Mouse (Mus musculus): ENCODE results near the gene Fxyd4. TPM values are rescaled to one million over a fixed set of nuclear protein-coding genes. Genes with fewer than 3 reads are reported as not detected.

Gene Fxyd4
- polyA plus RNA-seq, 1 experiment from 2014 or later: 3.1 TPM

DNA sequence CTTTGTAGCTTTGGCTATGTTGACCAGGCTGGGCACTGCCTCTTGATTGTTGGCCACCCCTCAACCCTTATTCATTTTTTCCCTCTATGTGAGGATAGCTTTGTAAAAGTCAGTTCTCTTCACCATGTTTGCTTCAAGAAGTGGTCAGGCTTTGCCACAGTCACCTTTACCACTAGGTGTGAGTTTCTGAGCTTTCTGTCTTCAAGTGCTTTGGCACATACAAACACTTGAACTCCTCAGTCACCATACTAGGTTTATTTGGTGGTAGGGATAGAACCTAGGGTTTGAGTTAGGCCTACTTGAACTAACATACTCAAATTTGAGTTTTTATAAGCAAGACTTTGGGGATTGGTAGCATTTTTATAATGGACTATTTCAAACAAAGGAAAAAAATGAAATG lies 23.0 kb downstream of the Fxyd4 start:
- no peak overlapping the region for H3K4me3 ChIP-seq
- ATAC-seq (ENCODE audit: low FRiP score): no peak

DNA sequence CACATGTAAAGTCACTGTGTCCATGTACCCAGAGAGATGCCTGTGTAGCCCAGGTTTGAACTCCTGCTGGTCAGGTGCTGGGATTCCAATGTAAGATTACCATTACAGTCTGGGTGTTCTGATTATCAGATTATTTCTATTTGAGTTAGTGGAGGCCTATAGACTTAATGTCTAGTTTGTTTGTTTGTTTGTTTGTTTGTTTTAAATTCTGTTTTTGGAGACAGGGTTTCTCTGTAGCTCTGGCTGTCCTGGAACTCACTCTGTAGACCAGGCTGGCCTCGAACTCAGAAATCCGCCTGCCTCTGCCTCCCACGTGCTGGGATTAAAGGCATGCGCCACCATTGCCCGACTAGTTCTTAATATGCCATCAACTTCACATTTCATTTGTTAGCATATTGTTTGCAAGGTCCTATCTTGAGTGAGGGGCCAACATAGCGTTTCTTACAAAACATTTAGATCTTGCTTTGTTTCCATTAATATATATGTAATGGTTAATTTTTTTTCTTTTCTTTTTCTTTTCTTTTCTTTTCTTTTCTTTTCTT lies 27.3 kb downstream of the Fxyd4 start:
- H3K4me3 ChIP-seq: no peak overlapping the region
- H3K9me3 ChIP-seq (replicated peaks): no peaks in the 10 kb centered on the region
- H3K9ac ChIP-seq: no peak overlapping the region
- no peaks in the 10 kb centered on the region for H3K36me3 ChIP-seq
- 90% methylated on average over 6 of the region's 6 CpGs for WGBS
- H3K27me3 ChIP-seq: no peaks in the 10 kb centered on the region
- no peak overlapping the region for H3K4me2 ChIP-seq (replicated peaks)
- no peak for ATAC-seq (ENCODE audit: low FRiP score)
- H3K4me1 ChIP-seq: peaks cover 24% of the 10 kb centered on the region
- no peak overlapping the region for H3K27ac ChIP-seq

More for the DNA sequence above, 23.0 kb downstream of the Fxyd4 start:
- Histone ChIP-seq H3K36me3 (0 out of 2 replicates have a peak, but pooled peaks cover 4% of the 10 kb centered on the region), H3K4me1 (peaks cover 29% of the 10 kb centered on the region), H3K9ac (no peak overlapping the region), H3K27me3 (no peaks in the 10 kb centered on the region), H3K27ac (no peak overlapping the region), H3K9me3 (replicated peaks) (no peaks in the 10 kb centered on the region), H3K4me2 (replicated peaks) (no peak overlapping the region)

DNA sequence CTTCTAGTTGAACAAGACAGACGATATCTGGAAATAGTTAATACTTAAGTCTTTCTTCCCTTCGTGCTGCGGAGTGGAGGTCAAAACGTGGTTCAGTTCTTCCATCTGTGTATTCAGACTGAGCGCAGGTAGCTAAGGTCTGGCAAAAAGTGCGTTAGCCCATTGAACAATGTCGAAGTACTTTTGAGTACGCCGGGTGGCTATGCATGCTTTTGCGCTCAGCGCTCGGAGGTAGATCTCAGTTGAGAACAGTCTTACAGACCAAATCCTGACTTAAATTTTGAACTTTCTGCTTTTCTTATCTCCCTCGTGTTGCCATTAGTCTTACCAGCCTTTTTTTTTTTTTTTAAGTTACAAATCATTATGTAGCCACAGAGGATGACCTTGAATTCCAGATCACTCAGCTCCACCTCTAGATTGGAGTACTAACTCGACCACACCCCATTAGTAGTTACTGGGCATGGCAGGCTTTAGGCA lies 29.0 kb downstream of the Fxyd4 start:
- Histone ChIP-seq H3K27me3 (no peaks in the 10 kb centered on the region), H3K4me1 (peaks cover 24% of the 10 kb centered on the region), H3K27ac (no peak overlapping the region), H3K4me3 (peak overlapping the region; percentile 85), H3K4me2 (replicated peaks) (peak overlapping the region; percentile 97), H3K9me3 (replicated peaks) (no peaks in the 10 kb centered on the region), H3K9ac (peak overlapping the region; percentile 93), H3K36me3 (no peaks in the 10 kb centered on the region)
- WGBS: 1% methylated on average over 14 of the region's 14 CpGs
- ATAC-seq (ENCODE audit: low FRiP score): no peak

DNA sequence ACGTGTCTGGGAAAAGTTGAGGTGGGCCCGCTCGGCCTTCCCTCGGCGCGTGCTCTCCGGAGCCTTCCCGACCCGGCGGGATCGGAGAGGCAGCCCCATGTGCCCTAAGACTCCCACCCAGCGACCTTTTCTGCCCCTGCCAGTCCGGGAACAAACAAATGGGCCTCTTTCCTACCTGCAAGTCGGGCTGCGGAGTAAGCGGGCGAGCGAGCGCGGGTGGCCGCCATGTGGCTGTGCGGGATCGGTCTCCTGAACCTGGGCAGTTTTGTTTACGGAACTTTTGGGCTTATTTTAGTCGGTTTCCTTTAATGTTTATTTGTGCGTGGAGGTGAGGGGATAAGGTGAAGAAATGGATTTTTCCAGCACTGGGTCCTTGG lies 29.5 kb downstream of the Fxyd4 start:
- H3K9me3 ChIP-seq (replicated peaks): no peaks in the 10 kb centered on the region
- no peaks in the 10 kb centered on the region for H3K27me3 ChIP-seq
- ATAC-seq (ENCODE audit: low FRiP score): no peak
- under 1% methylated on average over 26 of the region's 26 CpGs for WGBS
- H3K4me3 ChIP-seq: peak overlapping the region; percentile 85
- H3K4me2 ChIP-seq (replicated peaks): peak overlapping the region; percentile 97
- H3K4me1 ChIP-seq: peaks cover 24% of the 10 kb centered on the region
- no peaks in the 10 kb centered on the region for H3K36me3 ChIP-seq
- H3K9ac ChIP-seq: peak overlapping the region; percentile 93
- peak overlapping the region; percentile 87 for H3K27ac ChIP-seq

DNA sequence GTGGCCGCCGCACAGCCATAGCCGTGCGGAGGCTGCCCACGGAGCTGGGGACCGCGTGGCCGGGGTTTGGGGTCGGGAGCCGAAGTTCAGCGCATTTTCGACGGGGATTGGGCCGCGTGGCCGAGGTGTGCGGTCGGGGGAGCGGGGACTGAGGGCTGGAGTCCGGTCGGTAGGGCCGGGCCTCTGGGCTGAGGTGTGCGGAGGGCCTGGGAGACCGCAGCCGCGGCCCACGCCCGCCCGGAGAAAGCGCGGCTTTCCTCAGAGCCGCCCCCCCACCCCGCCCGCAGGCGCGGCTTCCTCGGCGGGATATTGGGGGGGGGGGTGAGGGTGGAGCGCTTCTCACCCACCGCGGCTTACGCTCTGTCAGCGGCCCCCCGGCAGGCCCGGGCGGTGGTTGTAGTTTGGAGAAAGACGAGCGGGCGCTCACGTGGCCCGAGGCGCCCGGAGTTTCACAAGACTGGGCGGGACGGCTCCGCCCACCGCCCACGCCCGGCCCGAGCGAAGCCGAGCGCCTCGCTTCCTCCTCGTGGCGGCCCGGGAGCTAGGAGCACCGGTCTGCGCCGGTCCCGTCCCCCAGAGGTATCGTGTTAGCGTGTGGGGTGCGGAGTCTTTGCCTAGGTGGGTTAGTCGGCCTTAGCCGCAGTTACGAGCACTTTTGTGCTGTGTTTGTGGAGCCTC lies 30.1 kb downstream of the Fxyd4 start:
- H3K36me3 ChIP-seq: no peaks in the 10 kb centered on the region
- H3K4me1 ChIP-seq: peaks cover 24% of the 10 kb centered on the region
- peak overlapping the region; percentile 85 for H3K4me3 ChIP-seq
- H3K9me3 ChIP-seq (replicated peaks): no peaks in the 10 kb centered on the region
- peak overlapping the region; percentile 97 for H3K4me2 ChIP-seq (replicated peaks)
- ATAC-seq (ENCODE audit: low FRiP score): peak; percentile 51
- H3K9ac ChIP-seq: peak overlapping the region; percentile 93
- H3K27me3 ChIP-seq: no peaks in the 10 kb centered on the region
- under 1% methylated on average over 55 of the region's 77 CpGs for WGBS
- peak overlapping the region; percentile 87 for H3K27ac ChIP-seq

DNA sequence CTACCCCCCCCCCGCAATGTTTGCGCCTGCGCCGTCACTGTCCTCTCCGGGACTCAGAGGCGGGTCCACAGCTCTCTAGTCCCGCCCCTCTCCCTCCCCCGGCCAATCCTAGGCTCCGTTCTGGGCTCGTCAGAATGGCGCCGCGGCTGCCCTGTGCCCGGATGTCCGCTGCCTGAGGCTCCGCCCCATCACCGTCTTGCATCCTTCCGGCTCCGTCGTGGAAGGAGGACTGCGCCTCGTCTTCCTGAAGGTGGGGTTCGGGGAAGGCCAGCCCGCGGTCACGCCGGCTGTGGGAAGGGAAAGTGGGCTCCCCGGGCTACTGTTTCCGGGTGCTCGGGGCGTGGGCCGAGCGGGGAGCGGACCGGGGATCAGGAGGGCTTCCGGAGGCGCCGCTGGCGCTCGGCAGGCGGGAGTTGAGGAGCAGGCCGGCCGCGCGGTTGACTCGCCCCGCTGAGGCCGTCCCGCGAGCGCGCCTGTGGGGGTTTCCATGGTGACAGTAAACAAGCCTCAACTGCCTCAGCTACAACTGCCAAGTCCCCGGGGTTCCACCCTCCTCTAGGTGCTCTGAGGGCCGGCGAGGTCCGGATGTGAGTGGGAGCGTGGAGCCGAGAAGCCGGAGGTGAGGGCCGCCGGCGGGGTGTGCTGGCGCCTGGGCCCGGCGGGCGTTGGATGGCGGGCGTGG lies 30.8 kb downstream of the Fxyd4 start:
- H3K27me3 ChIP-seq: no peaks in the 10 kb centered on the region
- H3K4me3 ChIP-seq: peak overlapping the region; percentile 85
- H3K4me1 ChIP-seq: peaks cover 24% of the 10 kb centered on the region
- H3K27ac ChIP-seq: peak overlapping the region; percentile 87
- H3K9me3 ChIP-seq (replicated peaks): no peaks in the 10 kb centered on the region
- ATAC-seq (ENCODE audit: low FRiP score): peak; percentile 99
- peak overlapping the region; percentile 97 for H3K4me2 ChIP-seq (replicated peaks)
- H3K9ac ChIP-seq: peak overlapping the region; percentile 93
- H3K36me3 ChIP-seq: no peaks in the 10 kb centered on the region
- WGBS: under 1% methylated on average over 65 of the region's 68 CpGs

DNA sequence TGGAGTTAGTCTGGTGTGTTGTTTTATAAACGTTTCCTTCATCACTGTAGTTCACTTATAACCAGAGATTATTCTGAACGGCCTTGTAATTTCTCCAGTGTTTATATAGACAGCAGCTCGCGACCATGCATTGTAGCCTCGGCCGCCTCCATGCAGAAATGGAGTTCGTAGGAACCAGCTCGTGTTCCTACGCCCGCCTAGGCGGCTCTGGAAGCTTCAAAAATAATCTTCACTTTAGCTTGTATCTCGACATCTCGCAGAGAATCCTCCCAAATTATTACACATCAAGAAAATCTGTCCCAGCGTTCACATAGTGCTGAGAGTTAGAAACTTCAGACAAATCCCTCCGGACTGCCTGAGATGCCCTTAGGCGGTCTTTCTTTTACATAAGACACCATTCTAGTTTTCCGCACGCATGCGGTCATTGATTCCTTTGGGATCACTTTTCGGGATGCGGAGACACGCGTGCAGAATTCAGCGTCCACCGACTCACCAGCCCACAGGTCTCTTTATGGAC lies 31.4 kb downstream of the Fxyd4 start:
- Histone ChIP-seq H3K4me1 (peaks cover 24% of the 10 kb centered on the region), H3K9me3 (replicated peaks) (no peaks in the 10 kb centered on the region), H3K9ac (peak overlapping the region; percentile 49; the same call in 1 of the 2 replicates), H3K4me2 (replicated peaks) (peak overlapping the region; percentile 56), H3K36me3 (no peaks in the 10 kb centered on the region), H3K4me3 (peak overlapping the region; percentile 85), H3K27me3 (no peaks in the 10 kb centered on the region), H3K27ac (peak overlapping the region; percentile 71; the same call in 1 of the 2 replicates)
- 1% methylated on average over 25 of the region's 25 CpGs for WGBS
- ATAC-seq (ENCODE audit: low FRiP score): peak; percentile 64

DNA sequence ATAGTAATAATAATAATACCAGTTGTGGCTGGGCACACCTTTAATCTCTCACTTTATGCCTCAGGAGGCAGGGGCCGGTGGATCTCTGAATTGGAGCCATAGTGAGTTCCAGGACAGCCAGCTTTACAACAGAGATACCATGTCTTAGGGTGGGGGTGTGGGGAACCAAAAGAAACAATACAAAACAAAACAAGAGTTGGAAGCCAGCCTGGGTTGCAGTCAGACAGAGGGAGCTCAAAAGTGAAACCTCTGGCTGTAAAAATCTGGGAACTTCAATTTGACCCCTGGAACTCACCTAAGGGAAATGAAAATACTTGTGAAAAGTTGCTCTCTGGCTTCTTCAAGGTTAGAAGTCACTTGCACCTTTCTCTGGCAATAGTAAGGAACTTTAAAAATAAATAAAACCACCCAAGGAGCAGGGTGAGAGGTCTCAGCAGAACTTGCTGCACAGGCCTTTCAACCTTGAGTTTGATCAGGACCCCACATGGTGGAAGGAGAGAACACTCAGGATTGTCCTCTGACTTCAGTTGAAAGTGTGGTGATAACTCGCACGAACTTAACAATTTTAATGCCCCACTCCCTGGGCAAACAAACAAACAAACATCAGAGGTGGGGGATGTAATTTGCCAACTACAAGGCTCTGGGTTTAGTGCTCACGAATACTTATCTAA lies 32.1 kb downstream of the Fxyd4 start:
- no peak for ATAC-seq (ENCODE audit: low FRiP score)
- peak overlapping the region; percentile 49; the same call in 1 of the 2 replicates for H3K9ac ChIP-seq
- 26% methylated on average over 4 of the region's 4 CpGs for WGBS
- H3K27me3 ChIP-seq: no peaks in the 10 kb centered on the region
- H3K4me3 ChIP-seq: peak overlapping the region; percentile 85; the same call in 1 of the 2 replicates
- H3K4me2 ChIP-seq (replicated peaks): peak overlapping the region; percentile 56
- no peaks in the 10 kb centered on the region for H3K36me3 ChIP-seq
- H3K27ac ChIP-seq: 0 out of 2 replicates have a peak overlapping the region, but pooled peaks have one; percentile 71
- no peaks in the 10 kb centered on the region for H3K9me3 ChIP-seq (replicated peaks)
- peaks cover 24% of the 10 kb centered on the region for H3K4me1 ChIP-seq

DNA sequence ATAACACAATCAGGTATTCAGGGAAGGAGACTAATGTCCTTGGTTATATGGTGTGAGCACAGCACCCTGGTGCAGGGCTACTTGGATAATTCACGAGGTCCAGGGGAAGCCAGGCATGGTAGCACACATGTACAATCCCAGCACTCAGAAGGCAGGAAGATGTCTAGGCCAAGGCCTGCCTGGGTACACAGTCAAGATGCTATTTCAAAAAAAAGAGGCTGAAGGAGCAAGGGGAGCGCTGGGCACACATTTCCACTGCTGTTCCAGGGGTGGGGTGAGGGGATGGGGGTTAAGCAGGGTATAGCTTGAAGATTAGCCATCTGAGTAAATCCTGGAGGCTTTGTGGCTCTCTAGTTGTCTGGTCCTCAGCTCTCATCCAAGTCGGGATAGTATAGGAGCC lies 33.7 kb downstream of the Fxyd4 start:
- no peak overlapping the region for H3K27ac ChIP-seq
- H3K4me3 ChIP-seq: no peak overlapping the region
- H3K9ac ChIP-seq: no peak overlapping the region
- no peaks in the 10 kb centered on the region for H3K9me3 ChIP-seq (replicated peaks)
- H3K4me2 ChIP-seq (replicated peaks): no peak overlapping the region
- WGBS: 87% methylated on average over 3 of the region's 3 CpGs
- peaks cover 17% of the 10 kb centered on the region for H3K4me1 ChIP-seq
- ATAC-seq (ENCODE audit: low FRiP score): no peak
- no peaks in the 10 kb centered on the region for H3K27me3 ChIP-seq
- no peaks in the 10 kb centered on the region for H3K36me3 ChIP-seq

DNA sequence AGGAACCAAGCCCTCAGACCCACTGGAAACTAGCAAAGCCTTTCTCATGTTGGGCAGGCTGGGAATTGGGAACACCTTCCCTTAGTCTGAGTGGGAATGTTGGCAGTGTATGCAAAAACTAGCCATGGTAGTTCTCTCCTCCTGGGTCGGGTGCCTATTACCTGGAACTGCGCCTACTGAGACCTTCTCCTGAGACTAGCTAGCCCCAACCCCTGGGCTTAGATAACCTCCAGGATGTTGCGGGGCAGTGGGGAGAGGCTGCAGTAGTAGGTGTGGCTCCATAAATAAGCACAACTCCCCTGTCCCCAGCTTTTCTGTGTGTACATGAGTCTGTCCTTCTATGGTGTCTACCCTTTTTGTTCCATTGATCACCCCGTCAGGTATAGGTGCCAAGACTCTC lies 34.9 kb downstream of the Fxyd4 start:
- WGBS: 83% methylated on average over 4 of the region's 4 CpGs
- Histone ChIP-seq H3K27ac (no peak overlapping the region), H3K9me3 (replicated peaks) (no peaks in the 10 kb centered on the region), H3K4me3 (no peak overlapping the region), H3K9ac (no peak overlapping the region), H3K27me3 (no peaks in the 10 kb centered on the region), H3K4me2 (replicated peaks) (no peak overlapping the region), H3K36me3 (no peaks in the 10 kb centered on the region), H3K4me1 (peaks cover 6% of the 10 kb centered on the region)
- no peak for ATAC-seq (ENCODE audit: low FRiP score)

DNA sequence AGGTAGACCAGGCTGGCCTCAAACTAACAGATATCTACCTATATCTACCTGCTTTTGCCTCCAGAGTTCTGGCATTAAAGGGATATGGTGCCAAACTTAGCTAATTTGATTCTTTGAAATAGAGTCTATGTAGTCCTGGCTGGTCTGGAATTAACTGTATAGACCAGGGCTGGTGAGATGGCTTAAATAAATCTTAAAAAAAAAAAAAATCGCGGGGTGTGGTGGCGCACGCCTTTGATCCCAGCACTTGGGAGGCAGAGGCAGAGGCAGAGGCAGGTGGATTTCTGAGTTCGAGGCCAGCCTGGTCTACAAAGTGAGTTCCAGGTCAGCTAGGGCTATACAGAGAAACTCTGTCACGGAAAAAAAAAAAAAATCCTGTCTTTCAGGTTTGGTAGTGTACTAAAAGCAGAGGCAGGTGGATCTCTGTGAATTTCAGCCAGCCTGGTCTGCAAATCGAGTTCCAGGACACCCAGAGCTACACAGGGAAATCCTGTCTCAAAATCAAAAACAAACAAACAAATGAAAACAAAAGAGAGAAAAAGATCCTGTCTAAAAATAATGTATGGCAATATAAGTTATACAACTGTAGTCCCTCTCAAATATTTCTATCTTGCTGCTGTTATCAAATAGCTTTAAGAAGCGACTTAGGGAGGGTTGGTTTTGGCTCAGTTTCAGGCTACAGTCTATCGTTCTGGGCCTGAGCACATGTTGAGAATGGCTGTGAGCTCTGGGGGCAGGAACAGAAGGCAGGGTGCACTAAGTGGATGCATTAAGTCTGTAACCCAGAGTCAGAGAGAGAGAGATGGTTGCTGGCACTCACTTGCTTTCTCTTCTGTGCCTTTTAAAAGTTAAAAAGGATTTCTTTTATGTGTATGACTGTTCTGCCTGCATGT lies 35.7 kb downstream of the Fxyd4 start:
- Histone ChIP-seq H3K4me3 (no peak overlapping the region), H3K9ac (no peak overlapping the region), H3K4me2 (replicated peaks) (no peak overlapping the region), H3K4me1 (peaks cover 6% of the 10 kb centered on the region), H3K9me3 (replicated peaks) (no peaks in the 10 kb centered on the region), H3K27me3 (no peaks in the 10 kb centered on the region), H3K36me3 (no peaks in the 10 kb centered on the region), H3K27ac (no peak overlapping the region)
- no peak for ATAC-seq (ENCODE audit: low FRiP score)
- 78% methylated on average over 9 of the region's 9 CpGs for WGBS
